Mouse (Mus musculus) testis, adult 2 months (tissue): ENCODE measurements around the gene Igf2.

ENCODE experiments used
- CTCF ChIP-seq: fragments of 200-500 bp; IDR thresholded peaks from 2 replicates; pipeline ENCODE4 v1.5.1; 2012; ENCODE audit warnings: low read depth, mild to moderate bottlenecking, inconsistent platforms, low read length, moderate library complexity; ENCODE audit not compliant: control insufficient read depth, insufficient read depth, insufficient replicate concordance
- POLR2A ChIP-seq: fragments of 200-500 bp; IDR thresholded peaks from 2 replicates; pipeline ENCODE4 v1.6.1; 2012; ENCODE audit warnings: low read depth, mild to moderate bottlenecking, inconsistent platforms, low read length, moderate library complexity; ENCODE audit not compliant: control insufficient read depth

- no peak for TF ChIP-seq CTCF
- no peak for TF ChIP-seq POLR2A
Measured at GRCm38 (mm10) chr7:142613077-142613476, 53.5 kb downstream of the Igf2 start.
